Mouse (Mus musculus): ENCODE data around the gene Sike1.

DNA sequence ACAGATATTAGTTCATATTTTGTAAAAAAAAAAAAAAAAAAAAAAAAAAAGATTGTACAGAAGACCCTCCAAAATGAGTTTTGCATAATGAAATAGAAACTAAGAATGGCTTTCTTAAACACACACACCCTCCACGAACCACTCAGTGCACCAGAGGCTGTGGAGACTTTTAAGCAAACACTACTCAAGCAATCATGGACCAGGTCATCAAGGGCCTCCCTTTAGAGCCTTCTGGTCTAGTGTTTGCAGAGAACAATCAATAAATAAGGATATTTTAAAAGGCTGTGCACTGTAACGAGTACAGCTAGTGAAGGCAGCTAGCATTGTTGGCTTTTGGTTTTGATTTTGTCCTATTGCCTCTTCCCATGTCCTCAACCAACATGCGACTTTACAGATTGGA is 49.2 kb upstream of the Sike1 start:
- TF ChIP-seq POLR2A (IDR thresholded peaks at IDR 0.05; ENCODE audit: insufficient read depth, low read depth, low read length) (no peak), CTCF (IDR thresholded peaks at IDR 0.05; ENCODE audit: insufficient read depth, low read depth, low read length) (no peak)

Data from olfactory bulb, adult 2 months (tissue).